Mouse (Mus musculus): ENCODE results near the gene Col4a1. TPM values are rescaled to one million over a fixed set of nuclear protein-coding genes. Genes with fewer than 3 reads are reported as not detected.

The Col4a1 gene
- total RNA-seq, 2 experiments from 2014 or later, result 39.0 to 47.4 TPM

DNA sequence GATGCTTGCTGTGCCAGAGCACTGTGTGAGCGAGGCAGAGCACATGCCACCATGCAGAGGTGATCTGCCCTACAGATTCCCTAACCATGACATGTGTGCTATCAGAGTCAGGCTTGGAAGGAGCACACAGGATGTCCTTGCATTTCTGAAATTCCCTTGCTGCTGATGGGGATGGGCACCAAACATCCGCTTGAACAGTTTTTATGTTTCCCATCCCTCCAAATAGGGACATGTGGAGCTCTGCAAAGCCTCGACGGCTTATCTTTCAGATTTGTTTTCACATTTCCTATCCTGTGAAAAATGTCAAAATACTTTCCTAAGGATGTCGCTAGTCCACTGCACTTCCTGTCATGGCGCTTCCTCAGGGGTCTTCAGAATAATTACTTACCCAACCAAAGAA lies 40.4 kb downstream of the Col4a1 start:
- no peak for DNase-seq (ENCODE audit: low spot score in 2 of 2)

DNA sequence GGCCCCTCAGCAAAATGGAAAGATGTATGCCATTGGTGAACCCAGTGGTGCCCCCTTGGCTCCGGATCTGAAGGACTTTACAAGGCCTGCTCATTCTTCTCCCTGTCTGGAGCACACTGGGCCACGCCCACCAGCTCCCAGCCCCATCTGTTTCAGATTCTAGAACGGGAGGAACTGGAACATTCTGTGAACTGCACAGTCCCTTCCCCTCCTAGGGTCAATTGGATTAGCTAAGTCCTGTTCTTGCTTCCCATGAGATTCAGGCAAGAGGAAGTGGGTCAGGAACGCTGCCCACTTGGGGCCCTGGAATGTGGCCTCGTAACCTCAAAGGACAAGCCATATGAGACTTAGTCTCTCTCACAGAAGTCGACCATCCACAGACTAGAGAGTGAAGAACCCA lies 41.8 kb downstream of the Col4a1 start:
- DNase-seq (ENCODE audit: low spot score in 2 of 2), result no peak

DNA sequence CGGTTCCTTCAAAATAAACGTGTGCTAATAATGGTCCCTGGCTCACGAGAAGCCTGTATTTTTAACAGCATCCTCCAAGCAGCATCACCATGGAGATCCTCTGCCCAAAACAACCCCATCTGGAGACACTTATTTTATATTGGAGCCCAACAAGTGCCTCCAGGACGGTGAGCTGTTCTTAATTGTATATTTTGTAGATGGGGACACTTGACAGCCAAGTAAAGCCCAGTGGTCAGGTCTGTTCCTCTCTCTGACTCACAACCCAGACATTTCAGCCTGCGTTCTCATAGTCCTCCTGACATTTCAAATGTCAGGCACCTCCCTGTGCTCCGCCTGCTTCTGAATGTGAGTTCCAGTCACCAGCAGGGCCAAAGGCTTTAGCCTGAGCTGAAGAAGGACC lies 43.9 kb downstream of the Col4a1 start:
- DNase-seq (ENCODE audit: low spot score in 2 of 2), result no peak

DNA sequence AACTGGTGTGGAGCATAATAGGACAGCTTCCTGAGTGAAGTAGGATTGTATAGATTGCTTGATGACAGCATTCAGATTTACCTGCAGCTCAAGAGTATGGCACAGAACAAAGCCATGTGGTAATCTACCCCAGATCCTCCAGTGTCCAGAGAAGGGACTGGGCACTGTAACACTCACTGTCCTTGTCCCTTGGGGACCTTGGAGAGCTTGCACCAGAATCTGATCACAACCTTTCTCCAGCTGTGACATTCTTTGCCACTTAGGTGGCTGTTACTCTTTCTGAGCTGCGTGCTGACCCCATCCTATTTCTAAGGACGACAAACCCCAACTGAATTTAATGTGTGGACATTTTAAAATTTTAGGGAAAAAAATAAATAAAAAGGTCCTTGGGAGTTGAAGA lies 46.2 kb downstream of the Col4a1 start:
- DNase-seq (ENCODE audit: low spot score in 2 of 2), result no peak

DNA sequence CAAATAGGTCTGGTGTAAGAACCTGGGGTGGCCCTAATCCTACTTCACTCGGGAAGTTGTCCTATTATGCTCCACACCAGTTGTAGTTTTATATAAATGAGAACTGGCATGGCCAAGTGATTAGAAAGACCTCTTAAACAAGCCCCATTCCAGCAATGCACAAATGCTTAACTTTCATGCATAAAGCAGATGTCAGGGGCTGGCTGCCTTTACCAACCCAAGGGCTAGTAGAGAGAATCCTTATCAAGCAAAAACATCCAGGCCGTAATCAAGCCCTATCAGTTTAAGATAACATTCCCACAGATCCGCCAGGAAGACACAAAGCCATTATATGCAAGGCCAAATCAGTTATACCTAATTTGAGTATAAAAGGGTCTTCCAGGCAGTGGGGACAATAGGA lies 46.7 kb downstream of the Col4a1 start:
- DNase-seq (ENCODE audit: low spot score in 2 of 2), result no peak

DNA sequence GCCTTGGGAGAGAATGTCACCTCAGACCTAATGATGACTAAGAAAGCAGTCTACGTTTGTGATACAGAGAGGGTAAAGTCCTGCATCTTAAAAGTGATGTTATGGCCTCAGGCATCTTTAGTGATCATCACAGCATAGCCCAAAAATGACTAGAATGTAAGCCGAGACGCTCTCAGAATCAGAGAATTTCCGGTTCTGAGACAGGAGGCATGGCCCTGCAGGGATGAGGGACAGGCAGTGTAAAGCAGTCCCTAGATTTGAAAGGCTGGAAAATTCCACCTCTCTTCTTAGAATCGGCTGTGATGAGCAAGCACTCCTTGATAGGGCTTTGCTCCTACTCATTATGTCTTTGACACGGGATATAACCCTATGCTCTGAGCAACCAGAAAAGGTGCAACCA lies 48.8 kb downstream of the Col4a1 start:
- no peak for DNase-seq (ENCODE audit: low spot score in 2 of 2)

DNA sequence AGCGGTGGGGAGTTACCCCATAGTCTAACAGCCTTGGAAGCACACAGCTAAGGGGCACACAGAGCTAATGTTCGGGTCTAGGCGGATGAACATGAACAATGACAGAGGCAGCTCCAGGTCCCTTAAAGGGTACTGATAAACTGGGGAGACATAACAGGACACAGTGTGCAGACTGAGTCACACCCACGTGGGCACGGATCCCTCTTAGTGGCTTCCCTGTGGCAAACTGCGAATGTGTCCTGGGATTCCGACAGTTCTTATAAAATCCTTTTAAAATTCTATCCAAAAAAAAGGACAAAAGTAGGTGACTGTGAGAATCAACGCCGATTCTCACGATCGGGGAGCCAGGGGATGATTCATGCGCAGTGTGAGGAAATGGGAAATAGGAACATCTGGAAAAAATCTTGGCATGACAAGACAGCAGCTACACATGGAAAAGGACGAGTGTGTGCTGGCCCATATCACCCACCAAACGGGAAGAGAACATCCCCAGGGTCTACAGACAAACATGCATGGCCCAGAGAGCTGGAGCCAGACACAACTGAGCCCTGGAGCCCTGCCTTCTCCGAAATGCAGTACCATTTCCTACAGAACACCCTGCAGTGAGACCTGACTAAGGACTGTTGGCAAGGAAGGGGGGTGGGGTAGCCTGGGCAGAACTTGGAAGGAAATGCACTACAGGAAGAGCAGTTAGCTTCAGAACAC lies 50.4 kb downstream of the Col4a1 start:
- no peak for DNase-seq (ENCODE audit: low spot score in 2 of 2)

DNA sequence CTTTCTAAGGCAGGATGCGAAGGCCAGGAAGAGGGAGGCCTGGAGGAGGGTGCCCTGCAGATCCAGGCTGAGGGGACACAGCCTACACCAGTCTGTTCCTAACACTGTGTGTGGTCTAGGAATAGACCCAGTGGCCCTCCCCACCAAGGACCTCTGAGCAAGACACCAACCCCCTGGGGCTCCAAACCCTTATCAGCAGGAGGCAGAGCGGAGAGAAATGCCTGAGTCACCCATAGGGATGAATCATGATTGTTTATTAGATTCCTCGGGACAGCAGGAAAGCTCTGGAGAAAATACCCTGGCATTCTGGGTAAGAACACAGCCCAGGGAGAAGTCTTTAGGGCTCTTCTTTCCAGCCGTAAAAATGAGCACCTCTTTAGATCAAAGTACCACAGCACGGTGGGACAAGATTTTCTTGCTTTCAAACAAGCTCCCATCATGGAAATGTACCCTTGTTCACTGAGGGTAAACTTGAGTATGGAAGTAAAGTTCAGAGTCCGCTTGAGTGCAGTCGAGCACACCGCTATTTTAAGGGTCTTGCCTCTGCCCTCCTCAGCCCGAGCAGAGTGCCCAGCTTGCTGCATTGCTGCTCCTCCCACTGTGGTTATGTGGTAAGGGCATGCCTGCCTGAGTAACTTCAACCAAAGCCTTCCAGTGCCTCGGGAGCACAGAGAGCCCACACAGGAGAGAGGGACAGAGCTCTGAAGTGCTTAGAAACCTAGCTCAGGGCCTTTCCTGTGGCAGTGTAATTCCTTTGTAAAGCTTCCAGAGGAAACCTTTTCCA lies 52.6 kb downstream of the Col4a1 start:
- no peak for DNase-seq (ENCODE audit: low spot score in 2 of 2)

DNA sequence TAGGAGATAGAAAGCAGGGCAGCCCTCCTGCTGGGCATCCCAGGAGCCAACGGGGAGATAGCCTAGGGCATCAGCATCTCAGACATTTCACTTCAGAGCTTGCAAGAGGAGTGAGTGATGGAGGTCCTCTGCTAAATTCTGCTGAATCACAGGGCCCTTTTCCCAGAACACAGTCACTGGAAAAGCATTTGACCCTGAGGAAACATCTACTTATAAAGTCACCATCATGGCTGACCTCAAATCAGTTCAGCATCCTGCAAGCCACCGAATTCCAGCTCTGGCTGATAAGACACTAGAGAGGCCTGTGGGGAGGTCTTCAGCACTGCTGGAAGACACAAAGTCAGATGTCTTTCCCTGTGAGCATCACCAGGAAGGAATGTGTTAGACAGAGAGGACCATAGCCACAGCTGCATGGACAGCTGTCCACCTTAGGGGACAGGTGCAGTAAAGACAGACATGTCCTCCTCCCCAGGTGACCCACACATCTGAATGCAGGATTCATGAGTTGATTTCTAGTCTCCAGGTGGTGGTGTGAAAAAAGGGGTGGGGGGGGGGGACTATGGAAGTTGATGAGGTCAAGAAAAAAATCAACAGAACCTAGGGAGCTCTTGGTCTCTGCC lies 54.0 kb downstream of the Col4a1 start:
- DNase-seq (ENCODE audit: low spot score in 2 of 2), result no peak

DNA sequence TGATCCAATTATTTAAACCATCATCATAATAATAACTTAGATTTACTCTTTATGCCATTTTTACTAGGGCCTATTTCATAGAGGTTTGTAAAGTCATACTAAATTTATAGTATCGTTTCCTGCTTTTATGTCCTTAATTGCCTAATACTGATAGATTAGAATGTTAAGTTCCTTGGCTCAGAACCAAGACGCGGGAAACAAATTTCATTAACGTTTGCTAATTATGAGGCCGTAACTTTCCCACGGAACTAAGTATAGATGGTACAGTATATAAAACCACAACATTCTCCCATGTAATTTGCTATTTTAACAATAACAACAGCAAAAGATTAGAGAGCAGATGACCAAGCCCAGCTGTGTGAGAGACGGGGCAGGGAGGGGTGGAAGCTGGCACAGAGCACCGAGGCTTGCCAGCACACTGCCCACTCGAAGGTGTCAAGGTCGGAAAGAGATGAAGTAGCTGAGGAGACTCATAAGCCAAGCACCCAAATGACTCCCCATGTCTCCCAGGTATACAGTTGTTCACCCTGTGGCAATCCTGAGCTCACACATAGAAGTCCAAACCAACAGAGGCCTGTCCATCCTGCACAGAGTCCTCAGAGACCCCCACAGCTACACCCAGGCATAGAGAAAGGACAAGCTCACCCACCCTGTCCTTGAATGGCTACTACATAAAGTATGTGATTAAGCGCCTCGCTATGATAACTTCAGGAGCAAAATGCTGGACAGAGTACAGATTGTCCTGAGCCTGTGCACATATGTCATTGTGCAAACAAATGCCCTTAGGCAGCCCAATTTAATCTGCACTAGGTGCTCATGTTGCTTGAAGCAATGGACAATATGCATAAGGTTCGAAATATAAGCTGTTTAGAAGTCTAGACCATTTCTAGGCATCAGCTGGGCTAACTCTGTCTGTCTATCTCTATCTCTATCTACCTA lies 55.3 kb downstream of the Col4a1 start:
- no peak for DNase-seq (ENCODE audit: low spot score in 2 of 2)

DNA sequence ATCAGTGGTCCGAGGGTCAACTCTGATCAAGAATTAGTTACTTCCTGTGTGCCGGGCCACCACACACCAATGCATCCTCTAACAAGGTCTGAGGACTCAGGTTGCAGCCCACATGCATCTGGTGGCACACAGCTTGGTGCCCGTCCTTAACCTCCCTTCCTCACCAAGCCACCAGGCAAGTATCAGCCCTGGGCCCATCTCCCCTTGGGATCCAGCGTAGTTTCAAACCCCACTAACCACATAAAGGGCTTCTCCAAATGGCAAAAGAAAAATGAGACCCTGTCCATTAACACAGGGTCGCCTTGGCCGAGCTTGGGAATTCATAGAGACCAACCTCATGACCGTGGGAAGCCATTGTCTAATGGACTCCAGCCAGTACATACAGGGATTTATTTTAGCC lies 56.2 kb downstream of the Col4a1 start:
- DNase-seq (ENCODE audit: low spot score in 2 of 2), result no peak

DNA sequence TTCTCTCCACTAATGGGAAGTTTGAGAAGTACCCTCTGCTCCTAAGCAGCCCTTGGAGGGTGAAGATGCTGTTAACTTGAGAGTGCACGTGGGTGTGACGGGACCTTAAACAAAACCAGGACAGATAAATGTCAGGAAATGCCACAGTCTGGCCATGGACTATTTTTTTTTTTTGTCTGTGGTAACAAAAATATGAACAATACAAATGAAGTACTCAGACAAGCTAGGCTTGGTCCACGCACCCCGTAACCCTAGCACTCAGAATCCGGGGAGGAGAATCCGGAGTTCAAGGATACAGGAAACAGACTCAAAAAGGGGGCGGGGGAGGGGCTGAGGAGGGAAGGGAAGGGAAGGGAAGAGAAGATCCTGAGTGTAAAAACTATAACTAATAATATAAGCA lies 56.9 kb downstream of the Col4a1 start:
- DNase-seq (ENCODE audit: low spot score in 2 of 2), result no peak

DNA sequence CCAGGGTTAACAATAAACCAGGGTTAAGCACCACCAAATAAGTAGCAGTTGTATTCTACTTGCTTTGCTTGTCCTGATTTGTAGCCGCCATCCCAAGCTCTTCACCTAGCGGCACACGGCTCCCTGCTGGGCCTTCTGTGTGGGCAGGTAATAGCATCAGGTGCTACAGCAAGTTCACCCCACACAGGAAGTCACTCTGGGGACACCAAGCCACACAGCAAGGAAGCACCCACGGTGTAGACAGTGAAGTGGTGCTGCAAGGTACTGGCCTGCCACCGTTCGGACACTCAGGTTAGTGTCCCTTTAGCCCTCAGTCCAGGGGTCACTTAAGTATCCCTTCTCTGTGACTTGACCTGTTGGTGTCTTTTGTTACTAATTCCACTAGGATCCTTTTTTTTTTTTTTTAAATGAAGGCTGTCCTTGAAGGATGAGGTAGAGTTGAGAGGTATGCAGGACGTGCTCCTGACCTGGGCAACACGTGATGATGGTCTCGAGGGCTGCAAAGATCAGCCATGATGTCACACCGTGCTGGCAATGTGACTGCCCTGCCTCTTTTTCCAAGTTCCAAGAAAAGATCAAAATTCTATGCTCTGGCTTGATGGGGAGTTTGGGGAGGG lies 57.6 kb downstream of the Col4a1 start:
- no peak for DNase-seq (ENCODE audit: low spot score in 2 of 2)

DNA sequence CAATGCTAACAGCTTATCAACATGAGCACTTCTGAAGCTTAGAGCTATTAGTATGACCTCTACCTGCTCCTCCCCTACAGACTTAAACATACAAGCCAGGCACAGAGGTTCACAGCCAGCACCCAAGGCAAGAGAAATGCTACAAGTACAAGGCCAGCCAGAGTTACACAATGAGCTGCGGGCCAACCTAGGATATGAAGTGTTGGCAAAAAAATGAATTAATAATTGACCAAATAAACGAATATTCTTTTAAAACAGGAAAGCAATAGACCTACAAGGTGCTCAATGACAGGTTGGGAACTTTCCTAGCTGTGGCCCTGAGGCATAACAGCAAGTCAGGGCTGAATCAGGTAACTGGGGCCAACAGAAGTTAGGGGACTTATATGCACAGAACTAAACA lies 58.1 kb downstream of the Col4a1 start:
- DNase-seq (ENCODE audit: low spot score in 2 of 2), result no peak

DNA sequence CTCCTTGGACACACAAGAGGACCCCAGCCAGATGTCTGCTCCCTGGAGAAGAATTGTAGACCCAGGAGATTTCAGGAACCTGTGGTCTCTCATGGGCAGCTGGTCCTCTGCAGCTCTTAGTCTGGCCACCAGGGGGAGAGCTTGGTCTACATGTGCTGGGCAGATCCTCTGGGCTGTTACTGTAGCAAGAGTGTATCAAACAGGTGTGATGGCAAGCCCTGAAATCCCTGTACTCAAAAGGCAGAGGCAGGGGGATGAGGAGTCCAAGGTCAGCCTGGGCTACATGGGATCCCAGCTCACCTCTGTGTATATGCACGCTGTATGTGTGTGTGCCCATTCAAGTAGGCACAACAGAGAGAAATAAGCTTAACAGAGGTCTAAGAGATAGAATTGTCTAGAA lies 59.1 kb downstream of the Col4a1 start:
- peak; percentile 84 to 91 for DNase-seq (ENCODE audit: low spot score in 2 of 2)

DNA sequence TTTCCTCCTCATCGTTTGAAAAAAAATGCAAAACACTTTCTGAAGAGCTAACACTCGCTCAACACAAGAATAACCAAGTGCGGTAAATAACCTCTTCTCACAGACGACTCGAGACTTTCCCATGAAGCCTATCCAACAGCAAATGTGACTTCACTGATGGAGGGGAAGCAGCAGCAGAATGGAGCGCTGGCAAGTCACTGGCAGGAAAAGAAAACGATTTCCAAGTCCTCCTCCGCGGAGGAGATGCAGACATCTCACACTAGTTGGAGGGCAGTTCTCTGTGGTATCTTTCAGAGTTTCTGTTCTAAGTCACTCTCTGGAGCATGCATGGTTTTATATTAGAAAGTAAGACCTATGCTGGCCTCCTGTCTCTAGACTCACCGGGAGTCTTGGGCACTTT lies 59.6 kb downstream of the Col4a1 start:
- peak; percentile 26 to 53 for DNase-seq (ENCODE audit: low spot score in 2 of 2)

DNA sequence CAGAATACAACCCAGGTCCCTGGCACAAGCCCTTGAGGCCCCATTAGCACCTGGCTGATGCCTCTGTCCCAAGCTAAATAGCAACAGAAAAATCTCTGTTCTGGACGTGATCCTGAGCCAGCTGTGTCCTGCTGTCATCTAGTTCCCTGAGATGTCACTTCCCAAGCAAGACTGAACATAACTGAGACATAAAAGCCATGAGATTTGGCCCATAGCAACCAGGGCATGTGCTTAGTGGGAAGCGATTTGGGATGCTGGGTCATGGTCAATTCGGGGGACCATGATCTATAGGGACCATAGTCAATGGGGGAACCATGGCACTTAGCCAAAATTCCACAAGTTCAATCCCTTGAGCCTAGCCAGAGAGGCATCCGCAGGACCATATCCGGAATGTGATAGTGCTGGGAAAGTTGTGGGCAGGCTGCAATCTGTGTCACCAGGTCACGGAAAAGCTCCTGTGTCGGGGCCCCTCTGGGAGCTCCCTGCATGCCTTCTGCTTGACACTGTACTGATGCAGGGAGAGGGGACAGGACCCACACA lies 60.3 kb downstream of the Col4a1 start:
- DNase-seq (ENCODE audit: low spot score in 2 of 2), result no peak

DNA sequence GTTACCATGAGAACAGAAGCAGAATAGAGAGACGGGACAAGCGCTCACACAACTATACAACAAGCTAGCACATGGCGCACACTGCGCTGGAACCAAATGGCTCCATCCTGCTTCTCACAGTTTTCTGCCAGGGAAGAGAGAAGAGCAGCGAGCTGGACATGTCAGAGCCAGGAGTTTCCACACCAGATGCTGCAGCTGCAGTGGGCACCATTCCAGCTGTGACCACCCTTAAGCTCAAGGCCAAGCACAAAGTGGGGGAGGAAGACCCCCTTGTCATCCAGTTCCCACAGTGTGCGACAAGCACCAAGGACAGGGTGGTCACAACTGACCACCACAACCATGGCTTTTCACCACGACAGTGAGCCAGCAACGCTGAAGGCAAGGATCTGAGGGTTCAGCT lies 62.5 kb downstream of the Col4a1 start:
- no peak for DNase-seq (ENCODE audit: low spot score in 2 of 2)

DNA sequence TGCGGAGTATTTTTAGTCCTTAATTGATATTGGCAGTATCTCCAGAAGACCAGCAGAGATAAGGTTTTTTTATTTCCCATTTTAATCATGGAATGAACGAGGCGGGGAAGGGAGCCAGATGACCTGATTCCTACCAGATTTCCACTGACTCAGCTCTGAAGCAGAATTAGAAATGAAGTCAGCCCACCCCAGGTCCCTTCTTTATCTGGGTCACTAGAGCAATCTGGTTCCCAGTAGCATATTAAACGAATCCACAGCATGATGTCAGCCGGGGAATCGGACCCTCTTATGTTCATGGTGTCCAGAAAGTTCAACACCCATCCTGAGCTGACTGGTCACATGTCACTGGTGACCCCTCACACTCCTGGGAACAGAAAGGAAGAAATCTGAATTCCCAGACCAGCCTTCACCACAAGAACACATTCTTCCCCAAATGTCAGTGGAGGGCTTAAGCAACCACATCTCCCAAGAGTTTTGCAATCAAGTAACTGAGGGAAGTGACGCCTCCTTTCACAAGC lies 63.0 kb downstream of the Col4a1 start:
- peak in 1 of 2 experiments; percentile 20 for DNase-seq (ENCODE audit: low spot score in 2 of 2)

DNA sequence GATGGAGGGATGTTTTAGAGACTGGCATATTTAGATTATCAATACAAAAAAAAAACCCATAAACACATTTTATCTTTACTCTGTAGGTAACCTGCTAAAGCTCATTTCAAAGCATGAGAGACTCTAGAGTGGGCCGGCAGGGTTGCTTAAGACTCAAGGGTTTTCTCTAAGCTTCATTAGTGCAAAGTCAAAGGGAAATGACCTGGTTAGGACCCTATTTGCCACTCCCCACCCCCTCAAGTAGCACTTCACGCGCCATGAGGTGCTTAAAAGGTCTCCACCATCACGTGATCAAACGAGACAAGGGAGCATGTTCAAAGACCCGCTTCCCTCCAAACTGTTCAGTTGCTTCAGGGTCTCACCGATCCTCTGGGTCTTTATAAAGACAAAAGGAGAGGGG lies 63.9 kb downstream of the Col4a1 start:
- DNase-seq (ENCODE audit: low spot score in 2 of 2), result no peak
